Comparison of ENCODE assay signal across 21 mouse cellular contexts in the genomic region with DNA sequence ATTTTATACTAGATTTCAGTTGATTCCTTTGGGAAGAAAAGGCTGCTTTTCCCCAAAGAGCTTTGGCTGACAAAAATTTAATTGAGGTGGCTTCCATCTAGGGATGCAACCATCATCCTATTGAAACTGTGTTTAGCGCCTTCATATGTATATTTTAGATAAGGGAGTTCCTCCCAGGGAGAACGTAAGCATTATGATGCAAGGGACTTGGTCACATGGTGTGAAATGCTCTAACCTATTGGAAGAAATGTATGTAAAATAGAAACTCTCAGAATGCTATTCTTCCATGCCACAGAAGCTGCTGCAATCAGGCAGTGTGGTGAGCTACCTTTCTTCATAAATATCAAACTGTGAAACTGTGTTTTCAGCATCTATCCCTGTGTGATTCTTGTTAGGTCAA. TPM values are rescaled to one million over a fixed set of nuclear protein-coding genes. Genes with fewer than 3 reads are reported as not detected.
DNase-seq lines count a peak whose midpoint lies in the region; ATAC-seq lines count a peak whose summit lies in the region.
"Had no signal": no experiment of that assay in that cellular context is flagged by ENCODE, and none has a peak within 500 bp of the region (broad histone marks: within the 10 kb centered on the region; RNA-seq: fewer than 3 reads in every experiment).

No protein-coding gene starts in this region.

- H3K27ac ChIP-seq in midbrain, embryonic 11.5 days (ENCODE audit: low read depth, low read length) = no peak overlapping the region
- H3K27ac ChIP-seq in midbrain, embryonic 16.5 days (ENCODE audit: low read length) = no peak overlapping the region
- H3K27ac ChIP-seq: embryonic facial prominence, embryonic 10.5 days; embryonic facial prominence, embryonic 12.5 days; forebrain, embryonic 13.5 days; forebrain, embryonic 15.5 days had no signal

- DNase-seq in midbrain, embryonic 11.5 days (ENCODE audit: low spot score, missing footprints) = peak; percentile 66
- no peak for DNase-seq in frontal cortex, postnatal 14 days (ENCODE audit: low spot score in 2 of 2)
- no peak for DNase-seq in left cerebral cortex, adult 8-10 months (ENCODE audit: low spot score in 2 of 2)
- DNase-seq in T-cell, adult 2 months (ENCODE audit: low spot score) = no peak
- DNase-seq: cerebellum, adult 11 months; cerebellum, adult 18-20 months; cerebellum, adult 8-10 months; cerebellum, postnatal 10 days; cerebellum, postnatal 36 days; forebrain, postnatal 0 days had no signal

- H3K4me1 ChIP-seq in midbrain, embryonic 11.5 days (ENCODE audit: control insufficient read depth, insufficient read depth, low read length) = peaks cover 5% of the 10 kb centered on the region
- H3K4me1 ChIP-seq in midbrain, embryonic 16.5 days (ENCODE audit: control insufficient read depth, insufficient read depth, low read length) = peaks cover 2% of the 10 kb centered on the region
- H3K4me1 ChIP-seq: forebrain, embryonic 13.5 days; forebrain, embryonic 15.5 days had no signal

- 88% methylated on average over 2 of the region's 2 CpGs for WGBS in midbrain, embryonic 11.5 days
- WGBS in midbrain, embryonic 16.5 days = 84% methylated on average over 2 of the region's 2 CpGs

- no peak overlapping the region for H3K9ac ChIP-seq in midbrain, embryonic 11.5 days (ENCODE audit: low read length)
- H3K9ac ChIP-seq in midbrain, embryonic 16.5 days (ENCODE audit: low read depth, low read length) = no peak overlapping the region
- H3K9ac ChIP-seq: embryonic facial prominence, embryonic 12.5 days; forebrain, embryonic 13.5 days; forebrain, embryonic 15.5 days; forebrain, postnatal 0 days had no signal

- H3K9me3 ChIP-seq in midbrain, embryonic 11.5 days (ENCODE audit: control insufficient read depth, low read length) = no peaks in the 10 kb centered on the region
- no peaks in the 10 kb centered on the region for H3K9me3 ChIP-seq in midbrain, embryonic 16.5 days (replicated peaks; ENCODE audit: control insufficient read depth, low read length, poor library complexity, severe bottlenecking)
- H3K9me3 ChIP-seq: embryonic facial prominence, embryonic 10.5 days; embryonic facial prominence, embryonic 12.5 days; forebrain, embryonic 13.5 days; forebrain, embryonic 15.5 days; G1E had no signal

- no peak overlapping the region for H3K4me3 ChIP-seq in midbrain, embryonic 11.5 days (ENCODE audit: low read depth, low read length)
- H3K4me3 ChIP-seq in midbrain, embryonic 16.5 days (ENCODE audit: low read depth, low read length) = no peak overlapping the region
- H3K4me3 ChIP-seq: embryonic facial prominence, embryonic 10.5 days; embryonic facial prominence, embryonic 12.5 days; forebrain, embryonic 13.5 days; forebrain, embryonic 15.5 days had no signal

- no peaks in the 10 kb centered on the region for H3K36me3 ChIP-seq in midbrain, embryonic 11.5 days (ENCODE audit: control insufficient read depth, insufficient read depth, low read length)
- no peaks in the 10 kb centered on the region for H3K36me3 ChIP-seq in midbrain, embryonic 16.5 days (ENCODE audit: control insufficient read depth, insufficient read depth, low read length)
- H3K36me3 ChIP-seq: embryonic facial prominence, embryonic 10.5 days; embryonic facial prominence, embryonic 12.5 days; forebrain, embryonic 15.5 days; G1E had no signal

- no peak overlapping the region for H3K4me2 ChIP-seq in midbrain, embryonic 11.5 days
- no peak overlapping the region for H3K4me2 ChIP-seq in midbrain, embryonic 16.5 days (ENCODE audit: low read length)
- H3K4me2 ChIP-seq: embryonic facial prominence, embryonic 12.5 days; forebrain, embryonic 13.5 days; forebrain, embryonic 15.5 days had no signal

- H3K27me3 ChIP-seq in midbrain, embryonic 11.5 days (ENCODE audit: control insufficient read depth, insufficient read depth, low read length) = peaks cover 49% of the 10 kb centered on the region
- H3K27me3 ChIP-seq in midbrain, embryonic 16.5 days (ENCODE audit: control insufficient read depth, insufficient read depth, low read depth, low read length) = no peaks in the 10 kb centered on the region
- H3K27me3 ChIP-seq: CH12.LX; embryonic facial prominence, embryonic 12.5 days; forebrain, embryonic 13.5 days; forebrain, embryonic 15.5 days had no signal

- no peak for ATAC-seq in midbrain, embryonic 11.5 days (ENCODE audit: low FRiP score)
- no peak for ATAC-seq in midbrain, embryonic 16.5 days
- peak; percentile 40 for ATAC-seq in common myeloid progenitor, adult 5-6 weeks (replicated peaks; ENCODE audit: low read depth, poor library complexity, severe bottlenecking)
- ATAC-seq in megakaryocyte, adult 5-6 weeks (ENCODE audit: poor library complexity, severe bottlenecking) = peak; percentile 15; the same call in 1 of the 2 replicates
- ATAC-seq: CD4-positive, CD25-positive, alpha-beta regulatory T cell, adult 4 months; forebrain, embryonic 13.5 days; forebrain, embryonic 15.5 days; forebrain, postnatal 0 days; Patski had no signal

RNA-seq across cellular contexts. Expression of gene 5730480H06Rik, which starts 3.1 kb away (rescaled TPM):
- 25.8 and 26.7 TPM in 2 replicates for polyA plus RNA-seq in midbrain, embryonic 11.5 days (2014; fragmentation: Nextera tagmentation; extraction: Ambion mirVana)
- 16.1 and 17.8 TPM in 2 replicates for polyA plus RNA-seq in midbrain, embryonic 16.5 days (2015; fragmentation: Nextera tagmentation; extraction: Ambion mirVana)
- total RNA-seq in common myeloid progenitor, adult 5-6 weeks (2017) = 18.1 and 21.6 TPM in 2 replicates
- total RNA-seq in megakaryocyte, adult 5-6 weeks (2015) = 10.3 and 13.0 TPM in 2 replicates
- total RNA-seq in megakaryocyte, adult 5-6 weeks (2017) = 2.6 and 8.9 TPM in 2 replicates
- total RNA-seq in left cerebral cortex, adult 8-10 months (2022) = 10 to 100 TPM; 13.8 to 19.8 (median 16.4) TPM

Comparison
In these comparisons a context has a peak if more than half of its experiments do, and no peak if none do; other contexts are left out.
1. ATAC-seq: peak in common myeloid progenitor, adult 5-6 weeks (single experiment) and megakaryocyte, adult 5-6 weeks (single experiment); none in midbrain, embryonic 11.5 days (single experiment) and midbrain, embryonic 16.5 days (single experiment).